Mouse (Mus musculus) lung, adult 2 months (tissue): ENCODE measurements around the gene Slfn9. TPM values are rescaled to one million over a fixed set of nuclear protein-coding genes. Genes with fewer than 3 reads are reported as not detected.
"Not testable (repeated sequence)": the region's sequence is repeated elsewhere in the genome, so short reads cannot be mapped to it uniquely, and the experiment has no call there.

ENCODE experiments used
- DNase-seq: peaks from one replicate; pipeline ENCODE4 v3.0.0; 2022
- H3K4me1 ChIP-seq: fragments of 200-500 bp; 2 replicates; pipeline ENCODE4 v1.6.1; 2011; ENCODE audit warnings: low read length; ENCODE audit not compliant: control insufficient read depth, insufficient read depth
- H3K4me3 ChIP-seq: fragments of 200-500 bp; replicated peaks from 2 replicates; pipeline ENCODE3; 2011; ENCODE audit warnings: low read depth, mild to moderate bottlenecking, control low read depth, low read length; ENCODE audit errors: extremely low read depth
- CTCF ChIP-seq: fragments of 200-500 bp; IDR thresholded peaks from 2 replicates; pipeline ENCODE4 v1.5.1; 2011; ENCODE audit warnings: mild to moderate bottlenecking, low read length, control low read depth; ENCODE audit not compliant: insufficient read depth
- POLR2A ChIP-seq: fragments of 200-500 bp; IDR thresholded peaks from 2 replicates; pipeline ENCODE4 v1.6.1; 2011; ENCODE audit warnings: low read depth, mild to moderate bottlenecking, control low read depth, low read length, borderline replicate concordance; ENCODE audit errors: extremely low read depth
- WGBS: fragments of 180-500 bp; shearing (Covaris S2); methylation state at CpG from one replicate; pipeline ENCODE4 v1.1.7; 2018; 5-methylcytosine and 5-hydroxymethylcytosine counted together
- polyA plus RNA-seq: library from polyadenylated mRNA; depleted of rRNA; stranded (reverse); fragments of >200 nt; gene quantifications from 2 replicates; pipeline ENCODE4 v1.2.3, GENCODE M21; 2012

The Slfn9 gene
- polyA plus RNA-seq, 1 experiment: 0.75 TPM

- H3K4me3 ChIP-seq: no peak overlapping the region
- H3K4me1 ChIP-seq: no peaks in the 10 kb centered on the region
- TF ChIP-seq CTCF (no peak), POLR2A (no peak)
- no peak for DNase-seq
- 27% methylated on average over 12 of the region's 12 CpGs for WGBS
Observed at GRCm38 (mm10) chr11:82989357-82989756, 2.3 kb downstream of the Slfn9 start.

- Histone ChIP-seq H3K4me3 (no peak overlapping the region), H3K4me1 (no peaks in the 10 kb centered on the region)
- WGBS: 86% methylated on average over 6 of the region's 6 CpGs
- TF ChIP-seq POLR2A (no peak), CTCF (no peak)
- DNase-seq: no peak
Observed at GRCm38 (mm10) chr11:82987621-82988020, 4.0 kb downstream of the Slfn9 start.

GRCm38 (mm10) chr11:82983193-82983592, 8.4 kb downstream of the Slfn9 start:
- no peak for DNase-seq
- TF ChIP-seq CTCF: no peak
- TF ChIP-seq POLR2A: no peak
- no peak overlapping the region for H3K4me3 ChIP-seq
- H3K4me1 ChIP-seq: no peaks in the 10 kb centered on the region
- 84% methylated on average over 17 of the region's 17 CpGs for WGBS

GRCm38 (mm10) chr11:82982409-82982808, 9.2 kb downstream of the Slfn9 start:
- WGBS: 78% methylated on average over 2 of the region's 2 CpGs
- H3K4me3 ChIP-seq, DNase-seq, H3K4me1 ChIP-seq: not testable (repeated sequence)

GRCm38 (mm10) chr11:82973916-82974315, 17.7 kb downstream of the Slfn9 start:
- DNase-seq: no peak
- H3K4me3 ChIP-seq: no peak overlapping the region
- WGBS: 32% methylated on average over 5 of the region's 5 CpGs
- TF ChIP-seq CTCF (no peak), POLR2A (no peak)
- H3K4me1 ChIP-seq: peaks cover 6% of the 10 kb centered on the region

GRCm38 (mm10) chr11:82971590-82971974, 20.0 kb downstream of the Slfn9 start:
- peaks cover 6% of the 10 kb centered on the region for H3K4me1 ChIP-seq
- WGBS: 78% methylated on average over 9 of the region's 11 CpGs
- TF ChIP-seq POLR2A: no peak
- no peak for DNase-seq
- no peak overlapping the region for H3K4me3 ChIP-seq

GRCm38 (mm10) chr11:82970712-82971589, 20.7 kb downstream of the Slfn9 start:
- H3K4me3 ChIP-seq: peak overlapping the region; percentile 4
- TF ChIP-seq CTCF (peak; percentile 7; the same call in 1 of the 2 replicates), POLR2A (no peak)
- WGBS: 16% methylated on average over 31 of the region's 31 CpGs
- DNase-seq: no peak
- H3K4me1 ChIP-seq: peaks cover 6% of the 10 kb centered on the region

GRCm38 (mm10) chr11:82962215-82962614, 29.4 kb downstream of the Slfn9 start:
- WGBS: 49% methylated on average over 8 of the region's 8 CpGs
- peaks cover 3% of the 10 kb centered on the region; the same call in 1 of the 2 replicates for H3K4me1 ChIP-seq
- no peak for DNase-seq
- TF ChIP-seq POLR2A: no peak
- TF ChIP-seq CTCF: no peak
- no peak overlapping the region for H3K4me3 ChIP-seq

GRCm38 (mm10) chr11:82961743-82962142, 29.9 kb downstream of the Slfn9 start:
- Histone ChIP-seq H3K4me3 (no peak overlapping the region), H3K4me1 (peaks cover 3% of the 10 kb centered on the region; the same call in 1 of the 2 replicates)
- DNase-seq: no peak
- 30% methylated on average over 2 of the region's 2 CpGs for WGBS
- TF ChIP-seq POLR2A (no peak), CTCF (no peak)

- no peak for DNase-seq
- Histone ChIP-seq H3K4me1 (peaks cover 3% of the 10 kb centered on the region; the same call in 1 of the 2 replicates), H3K4me3 (no peak overlapping the region)
- TF ChIP-seq CTCF: peak; percentile 30; the same call in 1 of the 2 replicates
- TF ChIP-seq POLR2A: no peak
- 16% methylated on average over 4 of the region's 4 CpGs for WGBS
Observed at GRCm38 (mm10) chr11:82959613-82960012, 32.0 kb downstream of the Slfn9 start.

- no peak overlapping the region for H3K4me3 ChIP-seq
- DNase-seq: no peak
- H3K4me1 ChIP-seq: peaks cover 3% of the 10 kb centered on the region
- 50% methylated on average over 10 of the region's 10 CpGs for WGBS
- TF ChIP-seq POLR2A: no peak
- no peak for TF ChIP-seq CTCF
Observed at GRCm38 (mm10) chr11:82956925-82957324, 34.7 kb downstream of the Slfn9 start.
